Mouse (Mus musculus): ENCODE results near the gene Txlng.

The Txlng gene

DNA sequence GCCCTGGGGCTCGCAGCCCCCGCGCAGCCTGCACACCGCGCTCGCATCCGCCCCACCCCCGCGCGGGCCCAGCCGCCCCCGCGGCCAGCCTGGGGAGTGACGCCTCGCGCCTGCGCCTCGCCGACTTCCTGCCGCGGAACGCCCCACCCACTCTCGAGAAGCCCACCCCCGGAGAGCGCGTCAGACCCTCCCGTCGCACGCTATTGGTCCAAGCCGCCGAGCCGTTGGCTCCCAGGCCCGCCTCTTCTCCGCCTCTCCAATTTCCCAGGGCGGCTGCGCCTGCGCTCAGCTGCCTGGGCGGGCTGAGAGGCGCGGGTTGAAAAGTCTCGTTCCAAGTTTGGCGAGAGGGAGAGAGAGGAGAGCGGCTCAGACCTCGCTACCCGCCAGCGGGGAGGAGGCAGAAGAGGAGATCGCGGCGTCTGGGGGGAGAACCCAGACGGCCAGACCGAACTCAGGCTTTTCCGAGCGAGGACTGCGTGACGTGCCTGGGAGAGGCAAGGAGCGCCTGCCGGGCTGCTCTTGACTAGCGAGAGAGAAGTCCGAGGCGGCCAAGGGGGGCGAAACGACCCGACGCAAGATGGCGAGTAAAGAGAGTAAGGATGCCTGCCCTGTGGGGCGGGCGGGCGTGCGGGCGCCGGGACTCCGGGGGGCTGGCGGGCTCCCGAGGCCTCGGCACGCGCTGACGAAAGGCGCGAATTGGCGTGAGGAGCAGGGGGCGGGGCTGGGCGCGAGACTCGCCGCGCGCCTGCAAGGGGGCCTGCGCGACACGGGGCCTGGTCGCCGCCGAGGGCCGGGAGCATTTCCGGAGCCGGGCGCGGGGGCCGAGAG is 68.9 kb downstream of the Txlng start, which contains the start of gene Rbbp7:
TSS of gene Rbbp7 (plus strand) at position 288 of the 828 bp plus-strand sequence.
- DNase-seq (ENCODE audit: low spot score in 2 of 2) = peak; percentile 93 to 94

DNA sequence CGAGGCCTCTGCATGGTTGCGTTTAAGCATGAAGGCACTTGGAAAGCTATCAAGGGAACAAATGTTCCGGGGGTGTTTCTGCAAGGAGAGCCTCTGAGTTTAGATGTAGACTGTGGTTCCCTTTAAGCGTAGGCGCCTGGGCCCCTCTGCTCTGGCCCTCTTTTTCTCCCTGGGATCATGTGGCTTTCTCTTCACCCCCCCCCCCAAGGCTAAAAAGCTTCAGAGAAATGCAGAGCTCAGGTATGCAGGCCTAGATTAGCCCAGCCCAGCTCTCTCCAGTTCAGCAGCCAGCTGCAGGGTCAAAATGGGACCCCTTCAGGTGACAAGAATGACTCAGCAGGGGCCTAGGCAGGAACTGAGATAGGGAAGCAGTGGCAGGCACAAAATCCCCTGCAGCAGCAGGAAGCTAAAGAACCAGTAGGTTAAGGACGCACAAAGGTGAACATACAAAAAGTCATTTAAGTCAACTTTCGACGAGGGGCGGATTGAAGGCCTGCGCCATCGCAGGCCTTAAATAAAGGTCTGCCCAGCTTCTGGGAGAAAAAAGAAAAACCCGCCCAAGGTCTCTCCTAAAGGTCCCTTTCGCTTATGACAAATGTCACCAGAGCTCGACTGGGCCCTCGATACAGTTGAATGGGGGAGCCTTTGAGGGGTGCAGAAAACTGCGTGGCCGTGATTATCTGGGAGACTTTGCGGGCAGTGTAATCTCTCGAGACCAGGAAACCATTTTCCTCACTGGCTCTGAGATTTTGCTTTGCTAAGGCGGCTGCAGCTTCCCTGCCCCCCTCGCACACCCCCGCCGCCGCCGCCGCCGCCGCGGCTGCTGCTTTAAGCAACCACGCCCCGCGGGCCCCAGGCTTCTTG is 69.8 kb downstream of the Txlng start:
- peak in 1 of 2 experiments; percentile 19 for DNase-seq (ENCODE audit: low spot score in 2 of 2)

DNA sequence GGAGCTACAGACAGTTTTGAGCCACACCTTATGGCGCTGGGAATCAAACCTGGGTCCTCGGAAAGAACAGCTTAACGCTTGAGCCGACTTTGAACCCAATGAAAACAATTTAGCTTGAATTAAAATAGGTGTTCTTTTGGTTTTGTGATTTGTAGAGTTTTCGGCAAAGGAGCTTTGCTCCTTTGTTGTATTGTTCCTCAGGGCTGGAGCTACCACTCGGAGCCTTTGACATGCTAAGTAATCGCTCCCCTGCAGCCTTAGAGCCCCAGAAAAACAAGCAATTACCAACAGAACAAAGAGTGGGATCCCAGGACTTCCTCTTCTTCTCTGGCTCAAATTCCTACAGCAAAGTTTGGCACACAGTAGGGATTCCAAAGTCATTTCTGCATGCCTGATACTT is 73.2 kb downstream of the Txlng start:
- DNase-seq (ENCODE audit: low spot score in 2 of 2) = no peak

DNA sequence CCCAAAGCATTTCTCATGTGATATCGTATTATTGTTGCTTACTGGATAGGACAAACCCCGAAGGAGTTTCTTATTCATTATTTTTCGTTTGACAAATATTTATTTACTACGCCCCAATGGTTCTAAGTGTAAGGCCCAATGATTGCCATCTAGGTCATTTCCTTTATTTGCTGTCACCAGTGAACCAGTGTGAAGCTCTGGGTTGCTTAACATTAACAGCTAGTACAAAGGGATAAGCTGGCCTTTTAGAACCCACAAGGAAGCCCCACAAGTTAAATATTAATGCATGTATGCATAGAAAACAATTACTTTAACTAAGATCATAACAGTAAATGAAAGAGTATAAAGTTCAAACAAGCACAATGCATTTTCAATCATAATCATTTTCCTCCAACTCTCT is 74.9 kb downstream of the Txlng start:
- no peak for DNase-seq (ENCODE audit: low spot score in 2 of 2)

DNA sequence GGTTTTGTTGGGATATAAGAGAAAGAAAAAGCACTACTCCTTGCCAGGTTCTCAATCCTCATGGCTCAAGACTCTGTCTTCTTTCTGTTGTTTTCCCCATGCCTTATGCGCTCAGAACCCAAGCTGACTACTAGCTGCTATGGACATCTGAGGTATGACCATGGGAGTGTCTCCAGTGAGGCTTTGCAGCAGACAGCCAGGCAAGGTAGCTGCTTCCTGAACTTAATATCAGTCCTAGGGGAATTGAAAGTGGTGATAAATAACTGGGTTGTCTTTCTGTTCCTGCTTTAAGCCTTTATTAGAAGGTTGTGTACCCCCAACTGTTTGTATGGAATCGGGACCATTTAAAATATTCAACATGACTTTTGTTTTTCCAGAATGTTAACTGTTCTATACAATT is 76.8 kb downstream of the Txlng start:
- DNase-seq (ENCODE audit: low spot score in 2 of 2) = no peak

DNA sequence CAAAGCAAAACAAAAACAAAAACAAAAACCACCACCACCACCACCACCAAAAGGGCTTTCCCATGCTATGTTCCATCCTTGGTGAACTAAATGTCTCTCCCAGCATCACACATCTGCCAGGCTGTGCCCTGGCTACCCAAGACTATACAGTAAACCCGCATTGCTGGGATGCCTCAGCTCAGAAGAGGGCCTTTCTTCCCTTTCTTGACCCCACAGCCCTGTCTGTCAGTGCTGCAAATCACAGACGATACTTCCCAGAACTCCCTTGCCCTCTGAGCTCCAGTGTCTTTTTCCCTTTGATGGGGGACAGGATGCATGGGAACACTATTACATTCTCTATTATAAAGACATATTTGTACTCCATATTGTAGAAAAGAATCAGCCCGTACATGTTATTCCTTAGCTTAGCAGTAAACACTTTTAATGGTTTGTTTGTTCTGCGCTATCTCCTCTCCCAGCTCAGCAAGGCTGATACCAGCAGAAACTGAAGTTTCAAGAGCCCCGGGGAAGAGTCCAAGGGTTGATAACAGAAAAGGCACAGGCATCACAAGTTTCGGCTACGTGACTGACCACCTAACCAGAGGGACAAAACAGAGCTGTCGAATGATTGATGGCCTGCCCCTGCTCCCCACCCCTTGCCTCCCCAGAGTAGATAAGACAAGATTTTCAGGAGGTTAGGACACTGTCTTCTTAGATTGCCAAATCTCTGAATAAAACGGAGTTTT is 80.4 kb downstream of the Txlng start:
- no peak for DNase-seq (ENCODE audit: low spot score in 2 of 2)

DNA sequence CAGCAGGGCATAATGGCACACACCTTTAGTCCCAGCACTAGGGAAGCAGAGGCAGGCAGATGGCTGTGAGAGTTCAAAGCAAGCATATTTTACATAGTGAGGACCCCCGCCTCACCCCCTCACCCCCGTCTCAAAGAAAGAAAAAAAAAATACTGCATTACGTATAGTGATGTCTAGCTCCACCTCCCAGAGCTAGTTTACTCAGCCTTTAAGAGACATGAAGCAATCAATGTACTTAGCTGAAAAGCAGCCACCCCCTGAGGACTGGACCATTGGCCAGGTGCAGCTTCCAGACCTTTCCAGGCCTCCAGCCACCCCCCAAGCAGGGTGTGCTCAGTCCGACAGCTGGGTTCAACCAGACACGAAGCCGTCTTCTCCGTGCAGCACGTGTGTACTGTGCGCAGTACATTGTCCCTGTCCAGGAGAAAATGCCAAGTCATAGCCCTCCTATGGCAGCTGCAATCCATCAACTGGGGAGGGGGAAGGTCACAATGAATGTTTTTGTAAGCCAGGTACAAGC is 93.1 kb downstream of the Txlng start:
- DNase-seq (ENCODE audit: low spot score in 2 of 2) = peak in 1 of 2 experiments; percentile 25

DNA sequence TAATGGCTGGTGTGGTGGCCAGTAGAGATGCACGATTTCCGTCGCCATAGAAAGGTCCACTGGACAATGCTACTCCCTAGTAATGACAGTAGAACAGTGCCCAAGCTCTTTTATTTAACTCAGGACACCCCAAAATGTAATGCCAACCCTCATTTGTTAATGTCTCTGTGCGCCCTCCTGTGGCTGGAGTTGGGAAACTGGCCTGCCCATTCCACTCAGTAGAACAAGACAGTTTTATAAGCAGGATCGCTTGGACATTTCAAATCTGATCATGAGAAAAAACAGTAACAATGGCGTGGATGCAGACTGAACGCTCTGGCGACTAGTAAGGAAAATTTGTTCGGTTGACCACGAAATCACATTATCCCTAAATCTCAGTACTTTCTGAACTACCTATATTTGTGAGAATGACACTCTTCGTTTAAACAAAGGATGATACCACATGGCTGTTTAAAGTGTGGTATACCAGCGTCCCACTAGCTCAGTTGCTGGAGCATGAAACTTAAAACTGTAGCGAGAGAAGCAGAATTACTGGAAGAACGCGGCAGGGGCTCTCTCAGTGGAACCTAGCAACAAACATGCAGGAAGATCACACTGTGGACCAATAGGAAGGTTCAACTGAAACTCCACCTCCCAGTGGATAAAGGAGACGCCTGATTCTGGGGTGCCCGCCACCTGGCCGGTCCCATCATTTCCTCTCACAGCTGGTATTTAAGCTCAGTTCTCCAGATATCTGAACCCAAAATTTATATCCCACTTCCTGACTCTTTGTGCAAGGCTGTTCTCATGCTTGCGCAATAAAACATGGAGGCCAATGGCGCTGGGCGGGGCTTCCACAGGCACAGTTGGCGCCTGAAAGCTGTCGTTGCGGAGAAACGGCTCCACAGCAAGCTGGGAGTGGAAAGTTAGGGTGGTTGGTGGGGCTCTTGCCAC is 94.0 kb downstream of the Txlng start:
- peak; percentile 51 to 70 for DNase-seq (ENCODE audit: low spot score in 2 of 2)

DNA sequence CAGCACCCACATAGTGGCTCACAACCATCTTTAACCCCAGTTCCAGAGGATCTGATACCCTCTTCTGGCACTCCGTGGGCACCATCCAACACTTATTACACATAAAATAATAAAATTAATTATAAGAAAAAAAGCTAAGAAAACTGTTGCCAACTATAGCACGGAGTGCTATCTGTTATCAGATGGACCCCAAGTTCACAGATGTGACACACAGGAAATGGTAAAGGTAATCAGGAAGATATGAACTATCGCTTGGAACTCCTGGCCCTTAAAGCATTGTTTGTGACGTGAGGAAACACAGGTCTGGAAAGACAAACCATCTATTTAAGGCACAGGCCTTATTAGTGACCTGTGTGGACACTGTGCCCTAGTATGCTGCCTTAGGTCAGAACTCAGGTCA is 99.2 kb downstream of the Txlng start:
- no peak for DNase-seq (ENCODE audit: low spot score in 2 of 2)

Data from urinary bladder, postnatal 4 days (tissue).